Mouse (Mus musculus) forebrain, embryonic 13.5 days (tissue): ENCODE data around the gene Aldh3b3. TPM values are rescaled to one million over a fixed set of nuclear protein-coding genes. Genes with fewer than 3 reads are reported as not detected.
A peak's percentile ranks its signal among the peaks of the same experiment; 100 is the strongest.

Experiments used
- ATAC-seq: fragments of 200-750 bp; cut with Nextera tagmentation; 2 replicates; pipeline ENCODE4 v1.8.0; 2017
- H3K27ac ChIP-seq: fragments of 300-500 bp; sonication (generic); 2 replicates; pipeline ENCODE4 v1.5.1; 2015; ENCODE audit warnings: inconsistent platforms, mild to moderate bottlenecking, moderate library complexity
- H3K27me3 ChIP-seq: fragments of 300-500 bp; sonication (generic); 2 replicates; pipeline ENCODE4 v1.6.1; 2015; ENCODE audit warnings: mild to moderate bottlenecking, inconsistent platforms
- H3K36me3 ChIP-seq: fragments of 300-500 bp; sonication (generic); 2 replicates; pipeline ENCODE4 v1.6.1; 2015; ENCODE audit warnings: mild to moderate bottlenecking, inconsistent platforms; ENCODE audit not compliant: poor library complexity, severe bottlenecking
- H3K4me1 ChIP-seq: fragments of 300-500 bp; sonication (generic); 2 replicates; pipeline ENCODE4 v1.6.1; 2015; ENCODE audit warnings: inconsistent platforms
- H3K4me2 ChIP-seq: fragments of 300-500 bp; sonication (generic); 2 replicates; pipeline ENCODE4 v1.6.1; 2015; ENCODE audit warnings: inconsistent platforms, mild to moderate bottlenecking, moderate library complexity
- H3K4me3 ChIP-seq: fragments of 300-500 bp; sonication (generic); 2 replicates; pipeline ENCODE4 v1.5.1; 2015; ENCODE audit warnings: mild to moderate bottlenecking, inconsistent platforms
- H3K9ac ChIP-seq: fragments of 300-500 bp; sonication (generic); 2 replicates; pipeline ENCODE4 v1.6.1; 2015; ENCODE audit warnings: mild to moderate bottlenecking, inconsistent platforms
- H3K9me3 ChIP-seq: fragments of 300-500 bp; sonication (generic); replicated peaks from 2 replicates; pipeline ENCODE4 v1.6.1; 2016; ENCODE audit warnings: inconsistent platforms
- WGBS: fragments of 180-500 bp; shearing (Covaris S2); methylation state at CpG from one replicate; pipeline ENCODE4 v1.1.7; 2015; 5-methylcytosine and 5-hydroxymethylcytosine counted together
- polyA plus RNA-seq: library from polyadenylated mRNA; unstranded; fragments of >200 nt; fragmentation: Nextera tagmentation; extraction: Ambion mirVana; gene quantifications from 2 replicates; pipeline ENCODE4 v1.2.1, GENCODE M21; 2015

The Aldh3b3 gene
- polyA plus RNA-seq, 1 experiment from 2014 or later: not detected

GRCm38 (mm10) chr19:3926279-3926678 is 32.2 kb upstream of the Aldh3b3 start:
- Histone ChIP-seq H3K4me3 (no peak overlapping the region), H3K4me1 (peaks cover 20% of the 10 kb centered on the region), H3K27ac (no peak overlapping the region), H3K4me2 (no peak overlapping the region), H3K9me3 (no peaks in the 10 kb centered on the region), H3K9ac (no peak overlapping the region), H3K27me3 (no peaks in the 10 kb centered on the region), H3K36me3 (no peaks in the 10 kb centered on the region)
- ATAC-seq: no peak
- 66% methylated on average over 3 of the region's 3 CpGs for WGBS

DNA sequence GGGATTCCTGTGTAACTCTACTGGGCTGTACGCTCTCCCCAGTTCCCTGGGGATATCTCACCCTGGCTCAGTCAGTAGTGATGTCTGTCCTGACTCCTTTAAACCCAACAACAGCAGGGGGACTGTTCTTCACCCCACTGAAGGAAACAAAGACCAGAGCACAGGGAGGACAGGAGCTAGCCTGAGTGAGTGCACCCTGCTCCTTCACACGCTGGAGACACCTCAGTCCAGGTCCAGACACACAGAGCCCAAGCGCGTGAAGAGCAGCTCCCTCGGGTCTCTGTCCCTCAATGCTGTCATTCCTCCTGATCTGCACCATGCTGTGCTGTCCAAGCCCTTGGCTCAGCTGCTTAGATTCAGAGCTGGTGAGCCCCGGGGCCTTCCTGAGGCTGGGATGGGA is 31.8 kb upstream of the Aldh3b3 start:
- Histone ChIP-seq H3K36me3 (no peaks in the 10 kb centered on the region), H3K9ac (no peak overlapping the region), H3K4me2 (no peak overlapping the region), H3K4me1 (peaks cover 20% of the 10 kb centered on the region), H3K27me3 (no peaks in the 10 kb centered on the region), H3K9me3 (no peaks in the 10 kb centered on the region), H3K27ac (no peak overlapping the region), H3K4me3 (no peak overlapping the region)
- WGBS: 69% methylated on average over 6 of the region's 6 CpGs
- ATAC-seq: no peak

GRCm38 (mm10) chr19:3927989-3928388 is 30.5 kb upstream of the Aldh3b3 start:
- 93% methylated on average over 4 of the region's 4 CpGs for WGBS
- ATAC-seq: no peak
- H3K9ac ChIP-seq: no peak overlapping the region
- peaks cover 20% of the 10 kb centered on the region for H3K4me1 ChIP-seq
- no peaks in the 10 kb centered on the region for H3K36me3 ChIP-seq
- no peak overlapping the region for H3K27ac ChIP-seq
- no peaks in the 10 kb centered on the region for H3K9me3 ChIP-seq
- no peak overlapping the region for H3K4me2 ChIP-seq
- no peaks in the 10 kb centered on the region for H3K27me3 ChIP-seq
- no peak overlapping the region for H3K4me3 ChIP-seq

DNA sequence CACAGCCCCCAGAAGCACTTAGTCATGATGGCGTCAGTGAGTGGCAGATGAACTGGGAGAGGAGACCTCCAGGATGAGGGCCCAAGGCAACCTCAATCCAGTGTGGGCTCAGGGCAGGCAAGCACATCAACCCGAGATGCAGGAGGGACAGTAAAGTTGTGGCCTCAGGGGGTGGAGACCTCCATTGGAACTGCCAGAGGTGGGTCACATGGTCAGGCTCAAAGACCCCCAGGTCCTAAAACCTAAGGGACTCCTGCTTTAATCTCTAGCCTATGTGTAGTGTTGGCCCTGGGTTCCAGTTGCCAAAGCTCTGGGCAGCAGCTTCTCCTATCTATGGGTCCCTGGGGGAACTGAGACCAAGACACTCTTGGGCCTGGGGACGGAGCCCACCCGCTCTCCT is 29.7 kb upstream of the Aldh3b3 start:
- H3K27me3 ChIP-seq: 0 out of 2 replicates have a peak, but pooled peaks cover 2% of the 10 kb centered on the region
- no peak overlapping the region for H3K9ac ChIP-seq
- H3K9me3 ChIP-seq: no peaks in the 10 kb centered on the region
- peaks cover 20% of the 10 kb centered on the region for H3K4me1 ChIP-seq
- no peak overlapping the region for H3K4me2 ChIP-seq
- WGBS: 75% methylated on average over 4 of the region's 4 CpGs
- H3K4me3 ChIP-seq: no peak overlapping the region
- H3K27ac ChIP-seq: no peak overlapping the region; the same call in 1 of the 2 replicates
- no peaks in the 10 kb centered on the region for H3K36me3 ChIP-seq
- ATAC-seq: no peak

DNA sequence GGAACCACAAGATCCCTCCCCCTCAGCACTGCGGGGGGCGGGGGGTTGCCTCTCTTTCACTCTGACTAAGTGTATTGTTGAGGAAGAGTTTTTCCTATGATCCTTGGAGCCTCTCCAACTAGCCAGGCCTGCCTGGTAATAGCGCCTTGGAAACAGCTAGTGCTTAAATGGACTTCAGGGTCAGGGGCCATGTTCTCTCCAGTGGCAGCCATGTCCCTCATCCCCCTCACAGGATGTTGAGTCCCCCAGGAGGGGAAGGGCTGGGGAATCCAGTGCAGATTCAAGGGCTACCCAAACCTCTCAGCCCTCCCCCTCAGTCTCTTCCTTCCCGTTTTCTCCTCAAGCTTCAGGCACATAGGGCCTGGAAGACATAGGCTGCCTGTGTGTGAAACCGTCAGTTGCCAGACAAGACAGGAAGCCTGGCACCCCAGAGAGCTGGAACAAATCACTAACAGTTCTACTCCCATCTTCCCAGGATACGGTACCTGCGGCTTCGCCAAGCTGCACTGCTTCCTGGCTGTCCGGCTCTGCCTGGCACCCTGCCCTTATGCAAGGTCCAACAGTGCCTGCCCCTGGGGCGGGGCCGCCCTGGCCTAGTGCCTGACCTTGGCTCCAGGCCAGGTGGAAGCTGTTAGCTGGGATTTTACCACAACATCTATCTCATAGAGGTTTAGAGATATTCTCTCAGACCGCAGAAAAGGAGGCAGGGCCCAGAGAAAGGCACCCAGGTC is 29.1 kb upstream of the Aldh3b3 start, which contains the start of gene Aldh3b1:
TSS of gene Aldh3b1 (minus strand) at position 598 of the 731 bp plus-strand sequence.
- H3K9ac ChIP-seq: no peak within 1 kb of the TSS
- no peaks in the 10 kb centered on the region for H3K9me3 ChIP-seq
- no peaks in the 10 kb centered on the region for H3K36me3 ChIP-seq
- peak within 1 kb of the TSS; percentile 33; the same call in 1 of the 2 replicates for H3K27ac ChIP-seq
- 0 out of 2 replicates have a peak, but pooled peaks cover 5% of the 10 kb centered on the region for H3K27me3 ChIP-seq
- H3K4me1 ChIP-seq: peaks cover 20% of the 10 kb centered on the region
- ATAC-seq: 0 out of 2 replicates have a peak, but pooled peaks have one; percentile 48
- no peak within 1 kb of the TSS for H3K4me2 ChIP-seq
- H3K4me3 ChIP-seq: no peak within 1 kb of the TSS
- WGBS: 62% methylated on average over 12 of the region's 12 CpGs

DNA sequence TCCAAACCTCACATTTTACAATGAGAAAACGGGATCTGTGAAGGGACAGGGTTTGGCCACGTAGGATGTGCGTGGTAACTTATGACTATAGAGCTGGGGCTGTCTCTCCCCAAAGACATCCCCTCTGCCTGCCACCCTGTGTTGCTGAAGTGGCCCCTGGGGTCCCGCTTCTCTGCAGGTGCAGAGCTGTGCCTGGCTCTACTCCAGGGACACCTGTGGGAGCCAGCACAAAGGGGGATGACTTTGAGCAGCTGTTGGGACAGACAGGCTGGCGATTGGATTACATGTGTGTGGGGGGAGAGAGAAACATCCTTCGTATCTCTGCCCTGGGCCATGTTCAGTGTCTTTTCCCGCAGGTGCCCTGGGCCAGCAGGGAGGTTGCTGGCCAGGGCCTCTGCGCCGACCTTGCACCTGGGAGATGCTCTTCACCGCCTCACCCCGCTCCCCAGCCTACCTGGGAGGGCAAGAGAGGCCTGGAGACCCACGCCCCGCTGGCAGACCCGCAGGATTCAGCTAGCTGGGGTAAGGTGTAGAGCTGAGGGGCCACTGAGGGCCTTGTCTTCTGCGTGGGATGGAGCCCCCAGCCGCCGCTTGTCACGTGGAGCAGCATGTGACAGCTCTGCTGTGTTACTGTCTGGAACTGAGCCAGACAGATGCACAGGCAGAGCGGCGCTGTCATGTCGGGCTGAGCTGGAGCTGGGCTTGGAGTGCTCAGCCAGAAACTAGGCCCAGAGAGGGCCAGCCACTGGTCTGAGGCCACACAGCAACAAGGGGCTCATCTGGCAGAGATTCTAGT is 28.0 kb upstream of the Aldh3b3 start:
- WGBS: 75% methylated on average over 20 of the region's 21 CpGs
- Histone ChIP-seq H3K9ac (no peak overlapping the region), H3K27ac (no peak overlapping the region)

DNA sequence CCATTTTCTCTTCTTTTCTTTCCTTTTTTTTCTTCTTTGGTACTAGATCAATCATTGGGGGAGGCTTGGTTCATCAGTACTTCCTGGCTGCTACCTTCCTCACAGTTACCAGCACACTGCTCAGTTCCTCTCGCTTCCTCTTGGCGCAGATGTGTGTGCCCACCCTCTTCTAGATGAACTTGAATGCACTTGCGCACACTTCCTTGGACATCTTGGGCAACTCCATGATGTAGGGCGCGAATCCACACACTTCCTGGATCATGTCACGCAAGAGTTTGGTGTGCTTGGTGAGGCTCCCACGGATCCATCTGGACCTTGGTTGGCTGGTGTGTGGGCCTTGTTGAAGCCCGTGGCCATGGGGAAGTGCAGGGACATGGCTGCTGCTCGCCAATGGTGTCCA is 26.7 kb upstream of the Aldh3b3 start:
- 88% methylated on average over 9 of the region's 9 CpGs for WGBS
- Histone ChIP-seq H3K27ac (no peak overlapping the region), H3K27me3 (peaks cover 24% of the 10 kb centered on the region), H3K36me3 (no peaks in the 10 kb centered on the region), H3K9me3 (no peaks in the 10 kb centered on the region), H3K4me2 (no peak overlapping the region), H3K4me1 (peaks cover 34% of the 10 kb centered on the region), H3K4me3 (no peak overlapping the region), H3K9ac (no peak overlapping the region)
- ATAC-seq: no peak

More for the DNA sequence above, 28.0 kb upstream of the Aldh3b3 start:
- H3K9me3 ChIP-seq: no peaks in the 10 kb centered on the region
- peaks cover 12% of the 10 kb centered on the region for H3K27me3 ChIP-seq
- no peak overlapping the region for H3K4me2 ChIP-seq
- ATAC-seq: no peak
- H3K4me3 ChIP-seq: no peak overlapping the region
- no peaks in the 10 kb centered on the region for H3K36me3 ChIP-seq
- H3K4me1 ChIP-seq: peaks cover 25% of the 10 kb centered on the region

- Histone ChIP-seq H3K27me3 (peaks cover 25% of the 10 kb centered on the region), H3K36me3 (no peaks in the 10 kb centered on the region), H3K4me2 (peak within 1 kb of the TSS; percentile 75), H3K4me3 (peak within 1 kb of the TSS; percentile 40), H3K9me3 (no peaks in the 10 kb centered on the region), H3K9ac (peak within 1 kb of the TSS; percentile 57), H3K27ac (no peak within 1 kb of the TSS), H3K4me1 (peaks cover 21% of the 10 kb centered on the region)
- 7% methylated on average over 42 of the region's 42 CpGs for WGBS
- peak; percentile 70 for ATAC-seq
These were observed 23.2 kb upstream of the Aldh3b3 start, which contains the start of gene Unc93b1 for GRCm38 (mm10) chr19:3935032-3935895. Gene Unc93b1, plus strand, starts transcription at chr19:3935186.

DNA sequence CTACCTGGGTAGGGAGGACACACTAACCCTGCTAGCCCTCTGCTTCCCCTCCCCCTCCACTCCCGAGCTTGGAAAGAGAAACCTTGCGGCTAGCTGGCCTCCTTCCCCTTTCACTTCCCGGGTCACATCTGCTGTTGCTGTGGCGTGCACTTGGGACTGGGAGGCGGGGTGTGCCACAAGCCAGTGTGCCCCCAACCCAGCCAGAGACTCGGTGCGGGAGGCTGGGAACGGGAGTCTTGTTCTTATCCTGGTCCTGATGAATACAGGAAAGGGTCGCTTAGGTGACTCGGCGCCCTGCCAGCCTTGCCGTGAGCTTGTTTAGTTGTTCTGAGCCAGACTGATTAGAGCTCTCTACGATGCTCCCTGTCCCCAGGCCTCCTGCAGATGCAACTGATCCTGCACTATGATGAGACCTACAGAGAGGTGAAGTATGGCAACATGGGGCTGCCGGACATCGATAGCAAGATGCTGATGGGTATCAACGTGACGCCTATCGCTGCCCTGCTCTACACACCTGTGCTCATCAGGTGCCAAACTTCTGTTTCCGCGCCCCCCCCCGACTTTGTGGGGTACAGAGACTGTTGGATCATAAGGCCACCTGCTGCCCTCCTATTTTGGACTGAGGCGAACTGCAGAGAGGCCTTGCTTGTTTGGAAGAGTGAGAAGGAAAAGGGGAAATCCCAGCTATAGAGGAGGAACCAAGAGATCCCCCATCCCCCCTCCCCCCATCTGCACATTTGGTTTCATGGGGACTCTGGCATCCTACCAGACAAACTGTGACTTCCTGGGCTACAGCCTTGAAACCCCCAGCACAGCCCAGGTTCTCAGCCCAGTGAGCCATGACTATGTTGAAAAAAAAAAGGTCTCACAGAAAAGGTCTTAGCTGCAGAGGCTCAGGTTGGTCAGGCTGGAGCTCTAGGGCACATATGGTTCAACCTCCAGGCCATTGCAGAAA is 22.3 kb upstream of the Aldh3b3 start:
- Histone ChIP-seq H3K9ac (peak overlapping the region; percentile 57), H3K4me2 (peak overlapping the region; percentile 75), H3K9me3 (no peaks in the 10 kb centered on the region), H3K36me3 (no peaks in the 10 kb centered on the region), H3K4me1 (peaks cover 15% of the 10 kb centered on the region), H3K27ac (no peak overlapping the region), H3K4me3 (peak overlapping the region; percentile 40), H3K27me3 (peaks cover 25% of the 10 kb centered on the region)
- WGBS: 6% methylated on average over 22 of the region's 22 CpGs
- no peak for ATAC-seq

DNA sequence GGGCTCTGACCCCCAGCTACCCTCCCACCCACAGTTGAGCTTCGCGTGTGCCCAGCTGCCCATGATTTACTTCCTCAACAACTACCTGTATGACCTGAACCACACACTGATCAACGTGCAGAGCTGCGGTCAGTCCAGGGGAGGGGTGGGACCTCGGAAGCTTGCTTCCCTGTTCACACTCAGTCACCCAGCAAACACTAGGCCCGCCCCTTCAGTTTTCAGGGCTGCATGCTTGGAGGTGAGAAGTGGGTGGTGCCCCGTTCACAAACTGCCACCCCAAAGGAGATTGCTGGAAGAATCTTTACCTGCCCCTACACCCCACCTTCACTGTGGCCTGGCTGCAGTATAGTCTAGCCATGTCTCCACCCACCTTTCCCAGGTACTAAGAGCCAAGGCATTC is 16.1 kb upstream of the Aldh3b3 start:
- no peaks in the 10 kb centered on the region for H3K36me3 ChIP-seq
- no peaks in the 10 kb centered on the region for H3K4me1 ChIP-seq
- no peak overlapping the region for H3K4me3 ChIP-seq
- no peak for ATAC-seq
- H3K9me3 ChIP-seq: no peaks in the 10 kb centered on the region
- H3K4me2 ChIP-seq: no peak overlapping the region
- WGBS: 88% methylated on average over 7 of the region's 7 CpGs
- 0 out of 2 replicates have a peak, but pooled peaks cover 4% of the 10 kb centered on the region for H3K27me3 ChIP-seq
- H3K27ac ChIP-seq: no peak overlapping the region
- no peak overlapping the region for H3K9ac ChIP-seq
